Mouse (Mus musculus): Measurements from ENCODE around the gene Sept9.

Sept9 gene

DNA sequence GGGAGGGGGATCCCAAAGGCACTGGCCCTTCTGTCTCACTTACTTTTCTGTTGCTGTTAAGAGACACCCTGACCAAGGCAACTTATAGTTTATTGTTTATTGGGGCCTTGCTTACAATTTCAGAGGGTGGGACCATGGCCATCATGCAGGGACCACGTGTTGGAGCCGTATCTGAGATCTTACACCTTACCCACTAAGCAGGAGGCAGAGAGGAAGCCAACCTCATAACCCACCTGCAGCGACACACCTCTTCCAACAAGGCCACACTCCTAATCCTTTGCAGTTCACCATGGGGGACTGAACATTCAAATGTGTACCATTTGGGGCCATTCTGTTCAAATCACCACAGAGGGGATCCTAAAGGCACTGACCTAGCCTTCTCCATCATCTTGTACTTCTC, 46.4 kb downstream of the Sept9 start:
- no peak for DNase-seq (ENCODE audit: low spot score in 2 of 2)

DNA sequence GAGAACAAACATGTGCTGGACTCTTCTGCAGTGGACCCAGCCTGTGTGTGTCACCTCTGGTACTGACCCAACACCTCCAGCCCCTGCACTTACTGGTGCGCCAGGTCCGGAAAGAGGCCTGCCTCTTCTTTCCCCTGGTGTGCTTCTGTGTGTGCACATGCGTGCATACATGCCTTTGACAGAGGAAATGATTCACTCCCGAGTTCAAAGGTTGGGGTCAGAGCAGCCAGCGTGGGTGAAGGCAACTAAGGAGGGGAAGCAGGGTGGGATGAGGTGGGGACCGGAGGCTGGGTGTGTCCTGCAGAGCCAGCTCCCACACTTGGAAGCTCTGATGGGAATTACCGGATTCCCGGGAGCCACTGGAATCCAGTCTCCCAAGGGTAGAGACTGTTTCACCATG, 46.8 kb downstream of the Sept9 start:
- peak; percentile 49 to 68 for DNase-seq (ENCODE audit: low spot score in 2 of 2)

DNA sequence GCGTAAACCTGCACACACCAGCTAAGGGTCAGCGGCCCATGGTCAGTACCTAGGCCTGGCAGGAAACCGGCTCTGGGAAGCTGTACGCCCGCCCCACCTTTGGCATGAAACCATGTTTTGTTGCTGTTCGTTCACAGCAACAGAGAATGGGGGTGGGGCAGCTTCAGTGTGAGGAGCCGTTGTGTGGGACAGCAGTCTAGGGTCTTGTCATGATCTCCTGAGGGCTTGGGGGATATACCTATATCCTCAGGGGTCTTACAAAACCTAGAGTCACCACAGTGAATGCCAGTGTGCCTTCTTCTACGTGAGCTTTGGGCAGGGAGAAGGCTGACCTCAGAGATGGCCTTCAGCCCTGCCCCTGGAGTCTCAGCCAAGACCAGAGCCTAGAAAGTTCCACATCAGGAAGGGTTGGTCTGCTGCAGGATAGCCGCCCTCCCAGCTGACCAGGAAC, 47.5 kb downstream of the Sept9 start:
- DNase-seq (ENCODE audit: low spot score in 2 of 2), result peak; percentile 80 to 81

DNA sequence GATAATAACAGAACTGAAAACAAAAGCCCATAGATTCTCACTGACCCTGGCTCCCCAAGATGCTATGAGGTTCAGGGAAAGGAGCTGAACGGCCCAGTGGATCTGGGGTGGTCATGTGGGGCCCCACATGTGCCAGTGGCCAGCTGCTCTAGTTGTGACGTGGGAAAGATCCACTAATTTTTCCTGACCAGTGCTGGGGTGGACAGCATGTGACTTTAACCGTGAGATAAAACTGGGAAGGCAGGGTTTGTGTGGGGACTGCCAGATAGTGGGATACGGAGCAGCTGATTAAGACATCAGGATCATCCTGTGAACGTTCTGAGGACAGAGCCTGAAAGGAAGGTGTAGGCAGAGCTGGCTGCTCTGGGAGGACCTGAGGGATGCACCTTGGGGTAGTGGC, 48.1 kb downstream of the Sept9 start:
- no peak for DNase-seq (ENCODE audit: low spot score in 2 of 2)

DNA sequence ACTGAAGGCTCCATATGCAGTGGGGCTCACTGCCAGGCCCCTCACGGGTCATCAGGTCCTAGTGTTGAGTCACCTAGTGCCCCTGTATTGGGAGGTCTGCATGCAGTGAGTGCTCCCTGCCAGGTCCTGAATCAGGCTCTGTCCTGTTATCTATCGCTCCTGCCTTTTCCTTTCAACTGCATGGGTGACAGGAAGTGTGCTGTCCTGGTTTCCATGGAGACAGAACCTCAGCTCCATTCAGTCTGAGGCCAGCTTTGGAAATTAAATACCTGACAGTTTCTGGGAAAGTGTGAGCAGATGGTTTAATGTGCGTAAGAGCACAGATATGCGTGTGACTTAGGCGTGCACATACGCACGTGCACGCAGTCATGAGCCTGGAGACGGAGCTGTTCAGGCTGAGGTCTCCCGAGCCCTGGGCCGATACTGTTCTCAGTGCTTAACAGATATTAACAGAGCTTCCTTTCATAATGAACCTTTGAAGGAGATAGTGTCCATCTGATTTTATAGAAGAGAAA, 49.3 kb downstream of the Sept9 start:
- peak in 1 of 2 experiments; percentile 49 for DNase-seq (ENCODE audit: low spot score in 2 of 2)

DNA sequence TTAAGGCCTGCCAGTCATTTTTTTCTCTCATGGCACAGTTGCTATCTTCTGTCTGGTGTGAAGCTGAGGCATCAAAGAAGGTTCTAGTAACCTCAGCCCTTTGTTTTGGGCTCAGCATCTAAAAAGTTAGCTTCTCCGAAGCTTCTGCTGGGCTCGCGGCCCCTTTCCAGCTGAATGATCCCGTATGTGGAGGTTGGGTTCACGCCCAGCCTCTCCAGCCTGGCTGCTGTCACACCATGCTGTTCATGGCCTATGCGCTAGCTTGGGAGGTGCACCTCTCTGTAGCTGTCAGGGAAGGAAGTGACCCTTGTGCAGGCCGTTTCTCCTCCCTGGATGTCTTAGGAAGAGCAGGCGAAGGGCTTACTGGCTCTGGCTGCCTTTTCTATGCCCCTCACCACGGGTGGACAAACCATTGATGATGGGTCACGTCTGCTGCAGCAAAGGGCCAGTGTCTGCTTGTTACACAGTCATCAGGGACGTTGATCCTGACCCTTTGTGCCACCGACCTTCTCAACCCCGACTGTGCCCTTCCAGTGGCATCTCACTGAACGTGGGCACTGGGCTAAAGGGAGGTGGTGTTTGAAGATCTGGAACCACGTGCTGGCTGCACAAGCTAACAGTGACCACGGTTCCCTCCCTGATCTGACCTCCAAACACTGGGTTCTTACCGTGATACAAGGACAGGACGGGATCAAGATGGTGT, 50.0 kb downstream of the Sept9 start:
- no peak for DNase-seq (ENCODE audit: low spot score in 2 of 2)

DNA sequence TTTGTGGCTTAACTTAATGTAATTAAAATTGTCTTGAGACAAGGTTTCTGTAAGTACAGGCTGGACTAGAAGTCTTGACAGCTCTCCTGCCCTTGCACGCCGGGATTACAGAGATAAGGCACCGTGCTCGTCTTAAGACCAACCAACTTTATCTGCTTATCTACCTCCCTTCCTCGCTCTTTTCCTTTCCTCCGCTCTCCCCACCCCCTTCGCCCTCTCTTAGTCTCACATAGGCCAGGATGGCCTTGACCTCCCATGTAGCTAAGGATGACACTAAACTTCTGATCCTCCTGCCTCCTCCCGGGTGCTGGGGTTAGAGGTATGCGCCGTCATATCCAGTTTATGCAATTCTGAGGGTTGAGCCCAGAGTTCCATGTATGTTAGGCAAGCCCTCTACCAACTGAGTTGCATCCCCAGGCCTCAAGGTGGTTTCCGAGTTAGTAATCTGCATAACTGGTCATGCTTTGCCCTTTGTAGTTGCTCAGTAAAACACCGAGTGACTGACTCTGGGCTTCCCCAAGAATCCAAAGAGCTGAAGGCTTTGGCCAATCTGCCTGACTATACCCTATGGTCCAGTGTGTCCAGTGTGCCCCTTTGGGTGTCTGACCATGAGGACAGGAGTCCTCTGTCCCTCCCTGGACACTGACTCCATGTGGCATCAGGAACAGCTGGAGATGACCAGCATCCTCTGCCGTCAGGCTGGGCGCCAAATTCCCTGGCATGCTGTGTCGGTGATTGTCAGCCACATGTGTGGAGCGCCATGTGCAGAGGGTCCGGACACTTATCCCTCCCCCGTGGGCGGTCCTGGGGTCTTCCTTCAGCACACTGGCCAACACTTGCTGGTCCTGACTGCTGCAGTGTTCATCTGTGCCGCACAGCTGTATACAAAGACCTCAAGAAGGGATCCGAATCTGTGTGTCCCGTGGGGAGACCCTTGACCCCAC, 50.8 kb downstream of the Sept9 start:
- DNase-seq (ENCODE audit: low spot score in 2 of 2), result no peak

DNA sequence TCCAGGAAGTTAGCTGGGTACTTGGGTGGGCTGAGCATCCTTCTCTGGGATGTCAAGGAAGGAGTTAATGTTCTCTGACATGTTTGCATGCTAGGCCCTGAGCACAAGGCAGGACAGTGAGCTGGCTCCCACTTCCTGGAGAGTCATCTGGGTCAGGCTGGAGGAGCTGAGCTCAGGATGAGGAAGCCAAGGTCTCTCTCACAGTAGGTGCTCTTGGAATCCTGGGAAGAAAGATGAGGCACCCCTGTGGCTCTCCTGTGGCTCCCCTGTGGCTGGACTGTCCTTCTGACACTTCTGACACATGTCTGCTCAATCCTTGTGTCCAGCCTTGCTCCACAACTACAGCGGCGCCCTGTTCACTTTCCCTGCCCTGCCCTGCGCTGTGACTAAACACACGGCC, 52.3 kb downstream of the Sept9 start:
- no peak for DNase-seq (ENCODE audit: low spot score in 2 of 2)

DNA sequence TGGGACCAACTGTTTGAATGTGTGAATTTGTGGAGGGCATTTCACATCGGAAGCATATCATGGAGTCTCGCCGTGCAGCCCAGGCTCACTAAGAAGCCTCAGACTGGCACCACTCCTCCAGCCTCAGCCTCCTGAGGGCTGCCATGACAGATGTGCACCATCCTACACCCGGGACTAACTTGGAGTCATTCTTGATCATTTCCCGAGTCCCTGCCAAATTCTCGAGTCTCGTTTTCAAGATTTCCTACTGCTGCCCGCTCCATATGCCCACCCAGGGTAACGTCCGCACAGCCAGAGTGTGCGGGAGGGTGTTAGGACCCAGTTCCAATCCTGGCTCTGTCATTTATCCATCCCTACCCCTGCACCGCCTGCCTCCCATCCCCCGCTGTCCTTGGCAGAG, 53.4 kb downstream of the Sept9 start:
- DNase-seq (ENCODE audit: low spot score in 2 of 2), result no peak

DNA sequence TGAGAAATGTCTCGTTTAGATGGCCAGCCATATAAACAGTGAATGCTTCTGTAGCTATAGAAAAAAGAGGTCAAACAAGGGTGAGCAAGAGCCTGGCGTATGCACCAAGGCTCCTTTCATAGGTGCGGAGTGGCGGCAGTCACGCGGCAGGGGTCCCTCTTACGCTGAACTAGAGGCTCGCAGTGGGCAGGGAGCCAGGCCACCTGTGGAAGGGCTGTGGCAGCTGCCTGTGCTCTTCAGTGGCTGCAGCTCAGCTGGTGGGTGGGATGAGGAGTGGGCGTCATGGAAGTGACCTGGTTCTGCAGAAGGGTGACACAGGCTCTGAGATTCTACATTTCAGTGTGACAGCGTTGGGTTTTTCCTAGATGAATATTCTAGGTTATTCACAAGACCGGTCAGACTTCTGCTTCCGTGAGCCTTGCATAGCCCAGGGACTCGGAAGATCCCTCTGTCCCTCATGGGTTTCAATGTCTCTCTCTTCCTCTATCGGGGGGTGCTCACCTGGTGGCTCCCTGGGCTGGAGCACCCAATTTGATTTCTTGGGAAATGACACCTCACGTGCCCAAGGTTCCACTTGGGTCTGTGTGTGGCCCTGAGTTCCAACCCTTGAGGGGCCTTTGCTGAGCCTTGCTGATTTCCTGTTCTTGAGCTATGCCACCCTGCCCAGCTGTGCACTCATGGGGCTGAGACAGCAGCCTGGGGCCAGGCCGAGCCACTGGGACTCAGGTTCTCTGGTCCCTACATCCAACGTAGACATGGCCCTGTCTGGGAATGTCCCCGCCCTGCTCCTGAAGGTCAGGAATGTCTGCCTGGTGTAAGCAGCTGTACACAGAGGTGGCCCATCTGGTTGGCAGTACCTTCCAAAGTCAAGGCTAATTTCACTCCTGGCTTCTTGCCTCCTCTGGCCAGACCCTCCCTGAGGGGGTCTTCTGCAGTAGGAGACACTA, 55.0 kb downstream of the Sept9 start:
- DNase-seq (ENCODE audit: low spot score in 2 of 2), result no peak

DNA sequence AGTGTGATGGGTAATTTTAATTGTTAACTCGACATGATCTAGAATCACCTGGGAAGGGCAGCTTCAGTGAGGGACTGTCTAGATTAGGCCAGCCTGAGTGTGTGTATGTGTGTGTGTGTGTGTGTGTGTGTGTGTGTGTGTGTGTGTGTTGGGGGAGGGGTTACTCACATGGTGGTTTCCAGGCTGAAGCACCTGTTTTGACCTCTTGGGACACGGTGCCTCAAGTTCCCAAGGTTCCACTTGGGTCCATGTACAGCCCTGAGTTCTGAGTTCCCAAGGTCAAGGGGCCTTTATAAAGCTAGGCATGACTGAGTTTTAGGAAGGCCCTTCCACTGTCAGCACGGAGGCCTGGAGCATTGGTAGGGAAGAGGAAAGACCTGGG, 55.6 kb downstream of the Sept9 start:
- no peak for DNase-seq (ENCODE audit: low spot score in 2 of 2)

DNA sequence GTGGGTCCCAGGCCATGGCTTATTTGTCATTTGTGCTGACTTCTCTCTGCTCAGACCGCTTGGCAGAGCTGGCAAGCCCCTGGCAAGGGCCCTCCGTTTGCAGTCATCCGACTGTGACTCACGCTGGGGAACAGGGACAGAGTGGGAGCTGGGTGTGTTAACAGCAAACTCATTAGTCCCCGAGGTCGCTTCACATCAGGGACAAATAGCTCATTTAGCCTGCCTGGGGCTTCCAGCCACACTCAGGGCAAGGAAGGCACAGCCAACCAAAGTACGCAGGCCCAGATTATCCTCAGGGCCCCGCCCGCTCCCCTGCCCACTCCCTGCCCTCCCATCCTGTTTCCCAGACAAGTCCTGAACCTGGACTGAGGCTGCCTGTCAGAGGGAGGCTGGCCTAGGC, 56.6 kb downstream of the Sept9 start:
- no peak for DNase-seq (ENCODE audit: low spot score in 2 of 2)

DNA sequence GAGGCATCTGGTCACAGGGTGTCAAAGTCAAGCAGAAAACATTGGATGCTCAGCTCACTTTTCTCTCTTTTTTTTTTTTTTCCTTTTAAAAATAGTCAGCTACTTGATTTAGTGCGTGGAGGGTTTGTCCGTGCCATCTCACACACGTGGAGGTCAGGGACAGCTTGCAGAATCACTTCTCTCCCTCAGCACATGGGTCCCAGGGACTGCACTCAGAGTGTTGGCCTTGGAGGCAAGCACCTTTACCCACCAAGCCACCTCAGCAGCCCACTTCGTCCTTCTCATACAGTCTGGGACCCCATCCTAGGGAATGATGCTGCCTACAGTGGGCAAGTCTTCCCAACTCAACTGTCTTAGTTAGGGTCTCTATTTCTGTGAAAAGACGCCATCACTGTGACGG, 57.4 kb downstream of the Sept9 start:
- DNase-seq (ENCODE audit: low spot score in 2 of 2), result no peak

DNA sequence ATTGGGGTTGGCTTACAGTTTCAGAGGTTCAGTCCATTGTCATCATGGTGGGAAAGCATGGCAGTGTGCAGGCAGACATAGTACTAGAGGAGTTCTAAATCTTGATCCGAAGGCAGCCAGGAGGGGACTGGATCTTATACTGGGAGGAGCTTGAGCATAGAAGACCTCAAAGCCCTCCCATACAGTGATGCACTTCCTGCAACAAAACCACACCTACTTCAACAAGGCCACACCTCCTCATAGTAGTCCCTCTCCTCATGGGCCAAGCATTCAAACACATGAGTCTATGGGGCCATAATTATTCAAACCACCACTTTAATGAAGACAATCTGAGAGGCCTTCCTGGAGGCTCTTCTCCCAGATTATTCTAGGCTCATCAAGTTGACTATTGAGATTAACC, 57.8 kb downstream of the Sept9 start:
- no peak for DNase-seq (ENCODE audit: low spot score in 2 of 2)

DNA sequence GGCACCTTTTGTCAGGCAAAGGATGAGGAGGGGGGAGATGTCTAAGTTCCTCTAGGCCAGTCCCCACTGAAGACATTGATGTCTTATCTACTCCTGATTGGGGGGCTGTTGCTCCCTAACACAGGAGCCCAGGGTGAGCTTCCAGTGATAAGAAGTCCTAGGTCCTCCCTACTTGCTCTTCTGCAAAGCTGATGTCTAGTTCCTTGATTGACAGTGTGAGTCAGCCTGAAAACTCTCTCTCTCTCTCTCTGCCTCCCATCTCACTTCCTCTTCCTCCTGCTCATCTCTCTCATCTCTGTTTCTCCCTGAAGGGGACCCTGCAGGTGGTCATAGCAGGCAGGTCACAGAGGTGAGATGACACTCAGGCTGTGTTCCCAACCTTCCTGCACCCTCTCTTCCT, 58.4 kb downstream of the Sept9 start:
- DNase-seq (ENCODE audit: low spot score in 2 of 2), result no peak

DNA sequence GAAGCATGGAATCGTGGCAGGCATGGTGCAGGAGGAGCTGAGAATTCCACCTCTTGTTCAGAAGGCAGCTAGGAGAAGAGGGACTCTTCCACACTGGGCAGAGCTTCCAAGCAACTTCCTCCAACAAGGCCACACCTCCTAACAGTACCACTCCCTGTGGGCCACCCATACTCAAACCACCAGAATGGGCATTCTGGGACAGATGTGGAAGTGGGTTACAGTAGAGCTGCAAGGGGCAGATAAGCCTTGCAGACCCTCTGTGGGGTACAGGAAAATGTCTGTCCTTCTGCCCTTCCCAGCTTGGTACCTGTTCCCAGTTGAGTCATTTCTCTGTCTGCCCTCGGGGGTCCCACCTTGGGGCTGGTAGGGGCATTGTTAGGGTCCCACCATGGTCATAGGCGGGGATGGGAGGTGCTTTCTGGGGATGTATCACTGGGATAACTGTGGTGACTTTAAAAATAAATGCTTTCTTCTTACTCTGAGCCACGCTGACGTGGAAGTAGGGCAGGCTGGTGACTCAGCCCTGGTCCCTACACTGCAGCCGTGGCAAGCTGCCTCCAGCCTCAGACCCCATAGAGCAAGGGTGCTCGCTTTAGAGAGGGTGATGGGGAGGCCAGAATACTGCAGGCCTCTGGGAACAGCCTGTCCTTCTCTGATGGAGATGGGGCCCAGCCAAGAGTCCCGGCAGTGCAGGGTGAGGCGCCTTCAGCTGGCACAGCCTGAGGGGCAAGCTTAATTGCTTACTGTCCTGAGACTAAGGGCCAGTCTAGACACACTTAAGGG, 59.9 kb downstream of the Sept9 start:
- no peak for DNase-seq (ENCODE audit: low spot score in 2 of 2)

DNA sequence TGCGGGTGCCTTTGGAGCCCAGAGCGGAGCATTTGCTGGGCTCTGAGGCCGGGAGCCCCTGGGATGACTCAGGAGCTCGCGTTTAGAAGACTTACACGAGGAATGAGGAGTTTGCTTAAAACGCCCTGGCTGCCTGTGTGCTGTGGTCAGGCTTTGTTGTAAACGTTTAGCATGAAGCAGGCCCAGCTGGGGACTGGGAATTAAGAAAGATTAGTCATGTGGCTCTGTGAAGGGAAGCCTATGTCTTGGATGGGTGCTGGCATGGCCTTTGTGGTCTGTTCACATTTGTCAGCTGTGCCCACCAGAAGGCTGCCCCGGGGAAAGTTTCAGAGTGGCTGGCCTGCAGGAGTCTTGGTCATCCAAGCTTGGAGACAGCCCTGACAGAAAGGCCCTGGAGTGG, 61.2 kb downstream of the Sept9 start:
- no peak for DNase-seq (ENCODE audit: low spot score in 2 of 2)

DNA sequence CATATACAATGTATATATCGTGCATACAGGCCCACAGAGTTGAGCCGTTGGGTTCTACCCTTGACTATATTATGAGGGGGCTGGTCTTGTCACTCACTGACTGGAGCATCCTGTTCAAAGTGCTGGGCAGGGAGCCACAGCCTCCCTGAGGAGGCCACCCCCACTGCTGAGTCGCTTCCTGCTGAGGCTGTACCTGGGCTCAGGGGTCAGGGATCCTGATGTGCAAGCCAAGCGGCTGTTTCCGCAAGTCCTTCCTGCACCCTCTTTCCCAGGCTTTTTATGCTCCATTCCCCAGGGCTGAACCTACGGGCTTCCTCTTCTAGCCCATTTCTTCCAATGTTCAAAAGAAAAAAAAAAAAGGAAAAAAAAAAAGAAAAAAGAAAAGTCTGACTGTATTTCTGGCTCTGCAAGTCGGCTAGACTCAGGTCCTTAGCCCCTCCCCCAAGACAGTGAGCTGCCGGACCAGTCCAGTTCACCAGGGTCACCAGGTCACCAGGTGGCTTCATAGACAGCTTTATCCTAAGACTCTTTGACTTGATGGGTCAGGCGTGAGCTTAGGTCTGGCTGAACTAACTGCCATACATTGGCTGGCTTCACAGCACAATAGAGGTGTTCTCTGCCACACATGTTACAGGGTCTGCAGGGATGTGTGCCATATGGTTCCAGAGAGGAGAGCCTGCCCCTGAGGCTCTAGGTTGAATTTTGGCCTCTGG, 63.8 kb downstream of the Sept9 start:
- DNase-seq (ENCODE audit: low spot score in 2 of 2), result peak; percentile 72 to 81

DNA sequence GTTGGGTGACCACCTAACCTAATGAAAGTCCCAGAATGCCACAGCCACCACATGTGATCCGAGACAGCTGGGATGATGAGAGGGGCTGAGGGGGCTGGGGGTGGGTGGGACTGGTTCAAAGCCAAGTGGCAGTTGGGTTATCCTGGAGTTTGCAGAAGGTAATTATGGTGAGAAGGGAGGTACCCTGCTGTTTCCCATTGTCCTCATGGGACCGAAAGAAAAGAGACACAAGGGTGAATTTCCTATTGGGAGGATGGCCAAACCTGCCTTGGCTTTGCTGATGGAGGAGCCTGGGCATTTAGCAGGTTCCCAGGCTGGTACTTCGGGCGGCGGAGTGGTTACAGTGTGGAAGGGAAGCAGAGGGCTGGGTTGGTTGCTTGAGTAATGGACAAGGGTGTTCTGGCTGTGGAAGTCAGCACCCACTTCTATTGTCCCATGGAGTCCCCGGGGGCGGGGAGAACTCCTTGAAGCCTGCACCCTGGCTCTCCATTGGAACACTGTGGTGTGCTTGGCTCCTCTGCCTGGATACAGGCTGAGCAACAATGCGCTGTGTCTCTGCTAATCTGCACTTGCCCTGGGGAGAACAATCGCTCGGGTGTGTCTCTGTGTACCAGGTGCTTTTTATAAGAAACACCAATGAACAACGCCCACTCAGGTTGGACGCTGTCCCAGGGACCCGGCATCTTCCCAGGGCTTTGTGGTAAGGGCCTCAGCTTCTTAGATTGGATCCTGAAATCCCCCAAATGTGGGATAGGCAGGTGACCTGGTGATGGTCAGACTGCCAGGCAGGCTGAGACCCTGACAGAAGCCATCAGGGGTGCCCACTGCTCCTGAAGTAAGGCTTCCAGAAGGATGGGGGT, 64.9 kb downstream of the Sept9 start:
- DNase-seq (ENCODE audit: low spot score in 2 of 2), result peak; percentile 74 to 87

Data from heart, adult 9 months (tissue).